Mouse (Mus musculus): ENCODE data around the gene Csnk2a1.
"Not testable (repeated sequence)": the region's sequence is repeated elsewhere in the genome, so short reads cannot be mapped to it uniquely, and the experiment has no call there.

Gene Csnk2a1

DNA sequence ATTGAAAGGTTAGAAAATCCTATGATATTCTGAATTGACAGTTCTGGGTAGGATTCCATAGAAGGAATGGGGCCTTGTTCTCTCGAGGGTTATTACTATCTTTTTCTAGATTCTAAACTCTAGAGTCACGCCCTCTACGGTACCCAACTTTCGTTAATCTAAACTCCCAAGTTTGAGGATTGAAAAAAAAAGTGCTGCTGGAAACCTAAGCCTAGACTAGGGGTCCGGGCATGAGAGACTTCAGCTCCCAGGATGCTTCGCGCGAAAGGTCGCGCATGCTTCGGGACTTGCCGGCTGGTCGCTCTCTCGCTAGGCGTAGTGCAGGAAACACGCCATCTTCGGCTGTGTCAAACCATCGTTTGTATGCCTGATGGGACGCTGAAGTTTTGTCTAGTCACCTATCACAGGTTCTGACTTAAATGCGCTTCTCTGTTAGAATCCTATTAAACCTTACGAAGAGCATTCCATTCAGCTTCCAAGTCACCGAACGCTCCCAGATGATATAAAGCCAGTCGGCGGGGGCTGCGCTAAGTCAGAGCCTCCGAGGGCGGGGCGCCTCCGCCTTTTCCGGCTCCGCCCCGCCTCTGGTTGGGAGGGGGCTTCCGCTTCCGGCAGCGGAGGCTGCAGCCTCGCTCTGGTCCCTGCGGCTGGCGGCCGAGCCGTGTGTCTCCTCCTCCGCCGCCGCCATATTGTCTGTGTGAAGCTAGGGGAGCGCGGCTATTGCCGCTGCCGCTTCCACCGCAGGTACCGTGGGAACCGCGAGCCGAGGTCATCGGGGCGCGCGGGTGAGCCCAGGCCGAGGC lies at the start of gene Csnk2a1:
Gene Csnk2a1, plus strand, starts transcription at position 592 of the 803 bp plus-strand sequence.
- peak; percentile 95 for DNase-seq

DNA sequence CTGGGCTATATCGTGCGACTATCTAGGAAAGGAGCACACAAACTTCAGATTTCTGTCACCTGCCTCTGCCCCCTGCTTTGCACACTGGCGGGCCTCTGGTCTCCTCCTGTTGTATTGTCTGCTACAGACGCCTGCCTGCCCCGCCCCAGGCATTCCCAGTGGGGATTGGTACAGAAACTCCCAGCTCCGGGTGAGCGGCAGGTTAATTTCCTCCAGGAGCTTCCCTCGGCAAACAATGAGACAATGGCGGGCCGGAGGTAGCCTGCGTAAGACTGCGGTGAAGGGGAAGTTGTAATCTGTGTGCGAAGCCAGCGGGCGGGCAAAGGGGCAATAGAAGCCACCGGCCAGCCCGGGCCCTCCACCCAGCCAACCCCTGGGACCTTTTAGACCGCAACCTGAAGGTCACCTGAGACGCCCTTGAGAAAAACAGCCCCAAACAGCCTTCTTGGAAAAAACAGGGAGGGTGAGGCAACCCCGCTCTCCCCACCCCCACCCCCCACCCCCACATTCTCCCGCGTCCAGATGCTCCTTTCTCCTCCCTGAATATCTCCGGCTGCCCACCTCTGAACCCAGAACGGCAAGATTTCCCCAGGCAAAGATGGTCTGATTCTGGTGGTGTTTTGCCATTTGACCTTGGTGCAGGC lies 49.4 kb upstream of the Csnk2a1 start:
- DNase-seq = peak; percentile 62

- DNase-seq = no peak
Measured at GRCm38 (mm10) chr2:152177806-152178170, 48.9 kb upstream of the Csnk2a1 start.

GRCm38 (mm10) chr2:152178345-152178744 lies 48.3 kb upstream of the Csnk2a1 start:
- no peak for DNase-seq

- DNase-seq = no peak
Measured at GRCm38 (mm10) chr2:152179301-152179700, 47.3 kb upstream of the Csnk2a1 start.

- peak; percentile 82 for DNase-seq
Measured at GRCm38 (mm10) chr2:152180323-152180722, 46.3 kb upstream of the Csnk2a1 start.

GRCm38 (mm10) chr2:152187132-152187531 lies 39.5 kb upstream of the Csnk2a1 start:
- no peak for DNase-seq

GRCm38 (mm10) chr2:152189213-152189612 lies 37.4 kb upstream of the Csnk2a1 start:
- DNase-seq = no peak

GRCm38 (mm10) chr2:152189640-152190039 lies 37.0 kb upstream of the Csnk2a1 start:
- no peak for DNase-seq

DNA sequence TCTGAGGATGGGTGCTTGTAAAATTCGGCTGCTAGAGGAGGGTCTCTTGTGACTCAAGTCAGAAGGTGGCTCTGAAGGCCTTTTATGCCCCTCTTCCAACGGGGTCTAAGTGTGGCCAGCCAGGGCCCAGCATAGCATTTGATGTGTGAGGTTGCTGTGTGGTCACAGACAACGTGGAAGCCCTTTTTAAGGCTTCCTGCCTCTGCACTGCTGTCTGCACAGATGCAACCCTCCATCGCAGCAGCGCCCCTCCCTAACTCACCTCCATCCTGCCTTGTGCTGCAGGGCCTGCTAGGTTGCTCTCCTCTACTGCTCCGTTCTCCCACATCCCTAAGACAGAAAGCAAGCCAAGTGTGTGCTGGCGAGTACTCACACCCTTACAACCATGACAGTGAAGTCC lies 36.5 kb upstream of the Csnk2a1 start:
- DNase-seq = no peak

- no peak for DNase-seq
Measured at GRCm38 (mm10) chr2:152192591-152193345, 33.9 kb upstream of the Csnk2a1 start.

DNA sequence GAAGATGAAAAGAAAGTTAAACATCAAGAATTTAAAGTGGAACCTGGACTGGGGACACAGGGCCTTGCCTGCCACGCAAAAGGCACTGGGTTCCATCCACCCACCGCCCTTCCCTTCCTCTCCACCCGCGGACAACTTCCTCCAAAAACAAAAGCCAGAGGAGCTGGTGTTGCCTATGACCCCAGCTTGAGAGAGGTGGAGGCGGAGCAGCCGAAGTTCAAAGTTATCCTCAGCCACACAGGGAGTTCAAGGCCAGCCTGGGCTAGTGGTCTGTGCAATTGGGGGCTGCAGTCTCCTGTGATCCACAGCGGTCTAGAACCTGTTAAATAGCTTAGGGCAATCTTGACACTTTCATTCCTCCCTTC lies 33.3 kb upstream of the Csnk2a1 start:
- DNase-seq = no peak

GRCm38 (mm10) chr2:152194586-152194985 lies 32.1 kb upstream of the Csnk2a1 start:
- no peak for DNase-seq

GRCm38 (mm10) chr2:152196896-152197295 lies 29.7 kb upstream of the Csnk2a1 start:
- DNase-seq = no peak

DNA sequence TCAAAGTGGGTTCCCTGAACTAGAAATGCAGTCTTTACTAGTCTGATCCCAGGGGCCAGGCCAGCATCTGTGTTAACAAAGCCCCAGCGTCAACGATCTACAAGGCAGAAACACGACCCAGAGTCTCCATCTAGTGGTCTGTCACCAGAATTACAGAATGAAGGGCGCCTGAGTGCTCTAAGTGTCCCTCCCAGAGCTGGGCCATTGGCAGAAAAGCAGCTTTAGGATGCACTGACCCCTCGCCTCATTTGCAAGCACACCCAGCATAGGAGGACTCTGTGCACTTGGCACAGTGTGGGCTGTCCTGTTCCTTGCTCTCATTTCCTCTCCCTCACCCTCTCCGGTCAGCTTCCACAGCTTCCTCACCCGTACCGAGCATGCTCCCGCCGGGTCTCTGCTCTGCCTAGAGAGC lies 29.3 kb upstream of the Csnk2a1 start:
- DNase-seq = peak; percentile 85

DNA sequence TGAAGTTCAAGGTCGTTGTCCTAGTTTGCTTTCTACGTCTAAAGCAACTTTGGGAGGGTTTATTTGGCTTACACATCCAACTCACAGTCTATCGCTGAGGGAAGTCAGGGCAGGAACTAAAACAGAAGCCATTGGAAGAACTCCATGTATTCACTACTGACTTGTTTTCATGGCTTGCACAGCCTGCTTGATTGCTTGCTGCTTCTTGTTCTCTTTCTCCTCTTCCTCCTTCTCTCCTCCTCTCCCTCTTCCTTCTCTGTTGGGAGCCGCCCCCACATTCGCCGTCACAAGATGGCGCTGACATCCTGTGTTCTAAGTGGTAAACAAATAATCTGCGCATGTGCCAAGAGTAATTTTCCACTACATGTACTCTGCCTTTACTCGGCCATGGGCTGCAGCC lies 20.5 kb upstream of the Csnk2a1 start:
- DNase-seq = not testable (repeated sequence)

- peak; percentile 71 for DNase-seq
Measured at GRCm38 (mm10) chr2:152211871-152212270, 14.8 kb upstream of the Csnk2a1 start.

DNA sequence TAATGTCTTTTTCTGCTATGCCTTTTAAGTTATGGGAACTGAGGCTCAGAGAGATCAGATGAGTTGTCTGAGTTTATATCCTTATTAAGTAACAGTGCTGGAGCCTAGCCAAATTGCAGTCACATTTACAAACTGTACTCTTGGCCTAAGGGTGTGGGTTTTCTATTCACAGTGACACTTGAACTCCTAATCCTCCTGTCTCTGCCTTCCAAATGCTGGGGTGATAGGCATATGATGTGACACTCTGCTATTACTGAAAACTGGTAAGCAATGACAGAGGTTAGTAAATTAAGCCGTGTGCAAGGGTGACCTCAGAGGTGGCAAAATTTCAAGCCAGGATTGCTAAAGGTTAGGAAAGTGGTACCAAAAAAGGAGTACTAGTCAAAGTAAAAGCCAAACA lies 9.7 kb upstream of the Csnk2a1 start:
- peak; percentile 58 for DNase-seq

DNA sequence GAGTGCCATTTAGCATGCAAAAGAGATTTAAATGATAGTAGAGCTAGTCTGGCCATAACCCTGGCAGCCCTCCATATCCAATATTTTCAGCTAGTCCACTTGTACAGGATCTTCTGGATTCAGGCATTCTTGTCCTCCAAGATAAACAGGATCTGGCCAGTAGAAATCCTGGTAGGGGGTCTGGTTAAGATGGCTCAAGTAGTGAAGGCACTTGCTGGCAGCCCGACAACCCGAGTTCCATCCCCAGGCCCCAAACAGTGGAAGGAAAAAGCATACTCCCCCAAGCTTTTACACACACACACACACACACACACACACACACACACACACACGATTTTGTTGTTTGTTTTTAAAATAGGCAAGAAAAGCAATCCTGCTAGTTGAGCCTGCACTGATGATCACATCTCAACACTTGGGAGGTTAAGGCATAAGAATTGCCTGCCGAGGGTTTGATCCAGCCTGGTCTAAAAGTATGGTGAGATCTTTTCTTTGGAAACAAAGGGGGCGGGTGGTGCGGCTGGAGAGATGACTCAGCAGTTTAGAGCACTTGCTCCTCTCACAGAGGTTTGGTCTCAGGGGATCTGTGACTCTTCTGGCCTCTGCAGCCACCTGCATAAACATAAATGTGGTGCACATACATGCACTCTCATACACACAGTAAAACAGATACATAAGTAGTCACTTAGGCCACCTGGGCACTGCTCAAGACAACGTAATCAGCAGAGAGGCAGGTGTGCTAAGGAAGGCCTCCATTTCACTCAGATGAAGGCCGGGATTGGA lies 2.9 kb upstream of the Csnk2a1 start:
- DNase-seq = no peak

DNA sequence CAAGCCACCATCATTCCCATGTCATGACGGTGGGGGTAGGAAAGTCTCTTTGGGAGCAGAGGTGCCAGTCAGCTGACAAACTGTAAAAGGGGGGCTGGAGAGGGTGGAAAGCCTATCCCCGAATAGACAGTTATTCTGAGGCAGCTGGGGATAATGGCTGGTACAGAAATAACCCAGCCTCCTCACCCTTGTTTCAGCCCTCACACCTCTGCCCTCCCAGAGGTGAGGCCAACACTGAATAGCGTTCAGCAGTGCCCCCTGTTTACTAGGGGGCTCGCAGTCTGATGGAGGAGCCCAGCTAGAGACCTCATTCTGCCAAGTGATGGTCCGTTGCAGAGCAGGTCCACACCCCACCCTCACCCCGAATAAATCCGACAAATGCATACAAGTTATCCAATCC lies 1.1 kb upstream of the Csnk2a1 start:
- DNase-seq = no peak

- peak; percentile 72 for DNase-seq
Measured at GRCm38 (mm10) chr2:152227051-152227481, 427 bp downstream of the Csnk2a1 start.

DNA sequence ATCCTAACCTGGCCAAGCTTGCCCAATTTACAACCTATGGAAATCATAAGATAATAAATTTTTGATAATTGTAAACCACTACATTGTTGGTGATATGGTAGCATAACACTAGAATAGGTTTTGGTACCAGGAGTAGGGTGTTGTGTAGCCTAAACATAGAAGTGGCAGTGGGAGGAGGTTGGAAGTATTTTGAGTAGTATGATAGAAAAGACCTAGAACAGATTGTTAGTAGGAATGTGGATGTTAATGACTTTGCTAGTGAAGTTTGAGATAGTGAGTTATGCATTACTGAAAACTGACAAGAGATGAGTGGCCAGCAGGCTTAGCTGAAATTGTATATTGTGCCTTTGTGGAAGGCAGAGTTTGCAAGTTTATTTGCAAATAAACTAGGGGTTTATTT lies 3.4 kb downstream of the Csnk2a1 start:
- DNase-seq = no peak

- DNase-seq = no peak
Measured at GRCm38 (mm10) chr2:152237926-152238325, 11.3 kb downstream of the Csnk2a1 start.
